Mouse (Mus musculus) intestine, embryonic 16.5 days (tissue): ENCODE results near the gene Trpm3. TPM values are rescaled to one million over a fixed set of nuclear protein-coding genes. Genes with fewer than 3 reads are reported as not detected.
"Not testable (repeated sequence)": the region's sequence is repeated elsewhere in the genome, so short reads cannot be mapped to it uniquely, and the experiment has no call there.

Experiments
- ATAC-seq: fragments of 200-750 bp; cut with Nextera tagmentation; 2 replicates; pipeline ENCODE4 v1.8.0; 2017; ENCODE audit warnings: moderate TSS enrichment, moderate library complexity
- H3K27ac ChIP-seq: fragments of 300-500 bp; sonication (generic); 2 replicates; pipeline ENCODE4 v1.5.1; 2014; ENCODE audit warnings: mild to moderate bottlenecking, low read length
- H3K27me3 ChIP-seq: fragments of 300-500 bp; sonication (generic); replicated peaks from 2 replicates; pipeline ENCODE4 v1.6.1; 2014; ENCODE audit warnings: low read length, control low read depth, mixed read lengths; ENCODE audit not compliant: control insufficient read depth, insufficient read depth
- H3K36me3 ChIP-seq: fragments of 300-500 bp; sonication (generic); 2 replicates; pipeline ENCODE4 v1.6.1; 2014; ENCODE audit warnings: low read length, control low read depth; ENCODE audit not compliant: control insufficient read depth, insufficient read depth
- H3K4me1 ChIP-seq: fragments of 300-500 bp; sonication (generic); 2 replicates; pipeline ENCODE4 v1.6.1; 2014; ENCODE audit warnings: low read length, control low read depth, mixed read lengths; ENCODE audit not compliant: control insufficient read depth, insufficient read depth
- H3K4me2 ChIP-seq: fragments of 300-500 bp; sonication (generic); 2 replicates; pipeline ENCODE4 v1.6.1; 2014; ENCODE audit warnings: low read depth, low read length, control low read depth
- H3K4me3 ChIP-seq: fragments of 300-500 bp; sonication (generic); 2 replicates; pipeline ENCODE4 v1.5.1; 2014; ENCODE audit warnings: mild to moderate bottlenecking, low read length
- H3K9ac ChIP-seq: fragments of 300-500 bp; sonication (generic); 2 replicates; pipeline ENCODE4 v1.6.1; 2014; ENCODE audit warnings: low read depth, low read length
- H3K9me3 ChIP-seq: fragments of 300-500 bp; sonication (generic); 2 replicates; pipeline ENCODE4 v1.6.1; 2016; ENCODE audit warnings: low read length, control low read depth; ENCODE audit not compliant: control insufficient read depth
- WGBS: fragments of 180-500 bp; shearing (Covaris S2); extraction: QIAGEN DNeasy Blood & Tissue Kit; methylation state at CpG from one replicate; pipeline ENCODE4 v1.1.7; 2014; 5-methylcytosine and 5-hydroxymethylcytosine counted together
- polyA plus RNA-seq: library from polyadenylated mRNA; unstranded; fragments of >200 nt; fragmentation: Nextera tagmentation; extraction: Ambion mirVana; gene quantifications from 2 replicates; pipeline ENCODE4 v1.2.1, GENCODE M21; 2015

Trpm3 gene
- polyA plus RNA-seq, 1 experiment from 2014 or later = 0.27 TPM

- no peak overlapping the region for H3K9ac ChIP-seq
- no peaks in the 10 kb centered on the region for H3K4me1 ChIP-seq
- ATAC-seq = no peak
- H3K27me3 ChIP-seq = no peaks in the 10 kb centered on the region
- WGBS = 68% methylated on average over 1 of the region's 1 CpGs
- H3K4me2 ChIP-seq = no peak overlapping the region
- H3K4me3 ChIP-seq = no peak overlapping the region
- no peak overlapping the region for H3K27ac ChIP-seq
- H3K36me3 ChIP-seq = no peaks in the 10 kb centered on the region
- H3K9me3 ChIP-seq = no peaks in the 10 kb centered on the region
These were observed 687.0 kb downstream of the Trpm3 start for GRCm38 (mm10) chr19:22825812-22826211.

- ATAC-seq = no peak
- H3K4me1 ChIP-seq = no peaks in the 10 kb centered on the region
- H3K27ac ChIP-seq = no peak overlapping the region
- WGBS = 79% methylated on average over 2 of the region's 2 CpGs
- H3K9me3 ChIP-seq = no peaks in the 10 kb centered on the region
- H3K4me3 ChIP-seq = no peak overlapping the region
- no peaks in the 10 kb centered on the region for H3K27me3 ChIP-seq
- H3K4me2 ChIP-seq = no peak overlapping the region
- H3K9ac ChIP-seq = no peak overlapping the region
- no peaks in the 10 kb centered on the region for H3K36me3 ChIP-seq
These were observed 689.4 kb downstream of the Trpm3 start for GRCm38 (mm10) chr19:22828198-22828742.

- no peak overlapping the region for H3K9ac ChIP-seq
- no peak for ATAC-seq
- H3K9me3 ChIP-seq = no peaks in the 10 kb centered on the region
- H3K4me1 ChIP-seq = no peaks in the 10 kb centered on the region
- H3K4me2 ChIP-seq = no peak overlapping the region
- H3K27ac ChIP-seq = no peak overlapping the region
- no peak overlapping the region for H3K4me3 ChIP-seq
- H3K27me3 ChIP-seq = no peaks in the 10 kb centered on the region
- H3K36me3 ChIP-seq = no peaks in the 10 kb centered on the region
- 49% methylated on average over 6 of the region's 6 CpGs for WGBS
These were observed 702.5 kb downstream of the Trpm3 start for GRCm38 (mm10) chr19:22841081-22842040.

- no peaks in the 10 kb centered on the region for H3K4me1 ChIP-seq
- H3K36me3 ChIP-seq = no peaks in the 10 kb centered on the region
- H3K9me3 ChIP-seq = no peaks in the 10 kb centered on the region
- H3K27me3 ChIP-seq = no peaks in the 10 kb centered on the region
- no peak overlapping the region for H3K4me3 ChIP-seq
- no peak overlapping the region for H3K9ac ChIP-seq
- no peak for ATAC-seq
- H3K4me2 ChIP-seq = no peak overlapping the region
- 95% methylated on average over 2 of the region's 2 CpGs for WGBS
- H3K27ac ChIP-seq = no peak overlapping the region
These were observed 703.9 kb downstream of the Trpm3 start for GRCm38 (mm10) chr19:22842697-22843096.

- H3K4me2 ChIP-seq = no peak overlapping the region
- H3K36me3 ChIP-seq = no peaks in the 10 kb centered on the region
- WGBS = 54% methylated on average over 12 of the region's 12 CpGs
- H3K4me1 ChIP-seq = no peaks in the 10 kb centered on the region
- H3K27me3 ChIP-seq = no peaks in the 10 kb centered on the region
- no peak overlapping the region for H3K27ac ChIP-seq
- no peak overlapping the region for H3K4me3 ChIP-seq
- ATAC-seq = no peak
- no peak overlapping the region for H3K9ac ChIP-seq
- H3K9me3 ChIP-seq = no peaks in the 10 kb centered on the region
These were observed 708.9 kb downstream of the Trpm3 start for GRCm38 (mm10) chr19:22847696-22848095.

GRCm38 (mm10) chr19:22848251-22848650, 709.4 kb downstream of the Trpm3 start:
- Histone ChIP-seq H3K27ac (no peak overlapping the region), H3K36me3 (no peaks in the 10 kb centered on the region), H3K4me1 (no peaks in the 10 kb centered on the region), H3K27me3 (no peaks in the 10 kb centered on the region), H3K4me2 (no peak overlapping the region), H3K4me3 (no peak overlapping the region), H3K9ac (no peak overlapping the region), H3K9me3 (no peaks in the 10 kb centered on the region)
- 54% methylated on average over 1 of the region's 1 CpGs for WGBS
- no peak for ATAC-seq

GRCm38 (mm10) chr19:22848783-22849576, 710.1 kb downstream of the Trpm3 start:
- Histone ChIP-seq H3K36me3 (no peaks in the 10 kb centered on the region), H3K4me1 (no peaks in the 10 kb centered on the region), H3K9ac (no peak overlapping the region), H3K4me2 (no peak overlapping the region), H3K4me3 (no peak overlapping the region), H3K9me3 (no peaks in the 10 kb centered on the region), H3K27ac (no peak overlapping the region), H3K27me3 (no peaks in the 10 kb centered on the region)
- WGBS = 74% methylated on average over 7 of the region's 7 CpGs
- ATAC-seq = no peak

- not testable (repeated sequence) for H3K36me3 ChIP-seq, ATAC-seq, H3K27ac ChIP-seq, H3K9ac ChIP-seq, H3K4me1 ChIP-seq, H3K4me3 ChIP-seq, H3K9me3 ChIP-seq, H3K27me3 ChIP-seq, H3K4me2 ChIP-seq
- 46% methylated on average over 5 of the region's 5 CpGs for WGBS
These were observed 712.6 kb downstream of the Trpm3 start for GRCm38 (mm10) chr19:22851423-22851822.

- Histone ChIP-seq H3K4me3 (no peak overlapping the region), H3K27me3 (no peaks in the 10 kb centered on the region), H3K9me3 (no peaks in the 10 kb centered on the region), H3K9ac (no peak overlapping the region), H3K27ac (no peak overlapping the region), H3K4me1 (no peaks in the 10 kb centered on the region), H3K36me3 (no peaks in the 10 kb centered on the region), H3K4me2 (no peak overlapping the region)
- no peak for ATAC-seq
- 65% methylated on average over 4 of the region's 4 CpGs for WGBS
These were observed 720.8 kb downstream of the Trpm3 start for GRCm38 (mm10) chr19:22859644-22860043.
